Comparison of ENCODE assay signal across 8 mouse cellular contexts in genomic region chr4:57672996-57673906, GRCm38 (mm10). TPM values are rescaled to one million over a fixed set of nuclear protein-coding genes. Genes with fewer than 3 reads are reported as not detected.
A peak's percentile ranks its signal among the peaks of the same experiment; 100 is the strongest.
DNase-seq lines count a peak whose midpoint lies in the region; ATAC-seq and TF ChIP-seq lines count a peak whose summit lies in the region.

No protein-coding gene starts in this region.

- peak; percentile 95 for TF ChIP-seq CTCF in cortical plate, adult 2 months (IDR thresholded peaks at IDR 0.05; ENCODE audit: extremely low read depth, insufficient read depth, low read length)

- peaks cover 2% of the 10 kb centered on the region for H3K4me1 ChIP-seq in cortical plate, adult 2 months (ENCODE audit: control insufficient read depth, insufficient read depth, low read length)

- no peak overlapping the region for H3K27ac ChIP-seq in cortical plate, adult 2 months (ENCODE audit: insufficient read depth, low read length)

- no peak for TF ChIP-seq POLR2A in cortical plate, adult 2 months (IDR thresholded peaks at IDR 0.05; ENCODE audit: extremely low read depth, insufficient read depth, low read length)

- no peak overlapping the region for H3K4me3 ChIP-seq in cortical plate, adult 2 months (ENCODE audit: insufficient read depth, low read length)

- DNase-seq in adipocyte (ENCODE audit: low spot score): peak; percentile 87
- DNase-seq in gastrocnemius, postnatal 10 days: peak; percentile 87
- peak; percentile 89 for DNase-seq in induced T-regulatory cell, adult 2 months (ENCODE audit: low read depth)
- DNase-seq in left cerebral cortex, adult 8-10 months (ENCODE audit: low spot score in 2 of 2): peak; percentile 65 to 79
- DNase-seq in right cerebral cortex, postnatal 14 days: peak; percentile 89
- peak; percentile 80 to 84 for DNase-seq in urinary bladder, postnatal 36 days (ENCODE audit: low spot score in 2 of 2)

- ATAC-seq in megakaryocyte progenitor cell, adult 5-6 weeks (replicated peaks; ENCODE audit: poor library complexity): peak; percentile 88

RNA-seq across cellular contexts. Expression of gene Akap2, which starts 44.2 kb away (rescaled TPM):
- 20.8 and 23.0 TPM in 2 replicates for polyA plus RNA-seq in cortical plate, adult 2 months (2012; rRNA removed)
- total RNA-seq in gastrocnemius, postnatal 10 days (2021): 10 to 100 TPM; 35.9 to 43.1 TPM
- total RNA-seq in left cerebral cortex, adult 8-10 months (2022): 10 to 100 TPM; 39.1 to 48.8 (median 45.3) TPM
- total RNA-seq in megakaryocyte progenitor cell, adult 5-6 weeks (2015): 0.02 TPM in 1 of 2 replicates, not detected in the other
- not detected in 2 replicates for total RNA-seq in megakaryocyte progenitor cell, adult 5-6 weeks (2017)

Comparison
In these comparisons a context has a peak if more than half of its experiments do, and no peak if none do; other contexts are left out.
1. RNA of gene Akap2, which starts 44.2 kb away (total RNA-seq): 39.1 to 48.8 TPM in left cerebral cortex, adult 8-10 months and 35.9 to 43.1 TPM in gastrocnemius, postnatal 10 days; 0.02 TPM in megakaryocyte progenitor cell, adult 5-6 weeks; every median in the first group is over 10 times any median in the second.
2. Peak in every context shown above with its lines, with median percentiles within 50 percentile points of each other: DNase-seq.